Mouse (Mus musculus) 416B (cell line): ENCODE results near the gene Mzf1.

Source experiments
- DNase-seq: peaks from one replicate; pipeline ENCODE4 v3.0.0; 2011; ENCODE audit warnings: low read depth

Gene Mzf1

DNA sequence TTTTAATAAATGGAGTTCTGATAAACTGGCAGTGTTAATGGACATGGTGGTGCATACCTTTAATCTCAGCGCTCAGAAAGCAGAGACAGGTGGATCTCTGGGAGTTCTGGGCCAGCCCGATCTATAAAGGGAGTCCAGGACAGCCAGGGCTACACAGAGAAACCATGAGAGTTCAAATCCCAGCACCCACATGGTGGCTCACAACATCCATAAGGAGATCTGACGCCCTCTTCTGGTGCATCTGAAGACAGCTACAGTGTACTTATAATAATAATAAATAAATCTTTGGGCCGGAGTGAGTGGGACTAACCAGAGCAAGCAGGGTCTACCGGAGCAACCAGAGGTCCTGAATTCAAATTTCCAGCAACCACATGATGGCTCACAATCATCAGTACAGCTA, 51.2 kb downstream of the Mzf1 start:
- DNase-seq = peak; percentile 43

DNA sequence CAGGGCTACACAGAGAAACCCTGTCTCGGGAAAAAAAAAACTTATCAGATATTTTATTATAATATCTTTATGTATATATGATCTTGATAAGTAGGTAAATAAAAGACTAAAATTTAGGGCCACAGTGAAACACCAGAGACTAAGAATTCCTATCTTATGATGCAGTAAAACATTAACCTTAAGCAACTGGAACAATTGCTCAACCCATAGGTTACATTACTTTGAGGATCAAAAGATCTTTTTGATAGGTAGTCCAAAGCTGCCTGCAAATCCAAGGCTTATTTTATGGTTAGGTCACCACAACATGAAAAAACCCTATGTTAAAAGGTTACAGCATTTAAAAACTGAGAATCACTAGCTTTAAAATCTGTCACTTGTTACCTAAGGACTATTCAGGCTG, 53.0 kb downstream of the Mzf1 start:
- no peak for DNase-seq

- DNase-seq = no peak
Measured at GRCm38 (mm10) chr7:12998851-12999250, 55.7 kb downstream of the Mzf1 start, which contains the start of gene Trim28. Gene Trim28 (plus strand): TSS chr7:12999114.

DNA sequence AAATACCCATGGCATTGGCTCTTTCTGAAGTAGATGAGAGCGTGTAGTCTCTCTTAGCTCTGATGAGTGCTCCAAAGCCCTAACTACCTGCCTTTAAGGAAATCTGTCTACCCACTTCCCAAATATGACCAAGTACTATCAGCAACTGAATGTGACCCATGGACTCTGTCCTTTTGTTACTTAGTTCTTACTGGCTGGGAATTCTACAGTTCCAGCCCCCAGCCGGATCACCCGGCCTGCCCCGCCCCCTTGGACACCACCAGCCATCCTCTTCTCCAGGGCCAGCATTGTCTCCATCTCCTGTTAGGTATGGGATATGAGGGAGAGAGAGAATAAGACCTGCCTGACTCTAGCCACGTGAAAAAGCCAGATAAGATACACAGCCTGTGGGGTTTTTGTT, 56.5 kb downstream of the Mzf1 start, which contains the start of gene Slc27a5:
TSS of gene Slc27a5 (minus strand) at position 140 of the 400 bp plus-strand sequence.
- DNase-seq = no peak

- no peak for DNase-seq
Measured at GRCm38 (mm10) chr7:12997230-12997629, 57.3 kb downstream of the Mzf1 start.

GRCm38 (mm10) chr7:12995862-12996261, 58.7 kb downstream of the Mzf1 start:
- no peak for DNase-seq

DNA sequence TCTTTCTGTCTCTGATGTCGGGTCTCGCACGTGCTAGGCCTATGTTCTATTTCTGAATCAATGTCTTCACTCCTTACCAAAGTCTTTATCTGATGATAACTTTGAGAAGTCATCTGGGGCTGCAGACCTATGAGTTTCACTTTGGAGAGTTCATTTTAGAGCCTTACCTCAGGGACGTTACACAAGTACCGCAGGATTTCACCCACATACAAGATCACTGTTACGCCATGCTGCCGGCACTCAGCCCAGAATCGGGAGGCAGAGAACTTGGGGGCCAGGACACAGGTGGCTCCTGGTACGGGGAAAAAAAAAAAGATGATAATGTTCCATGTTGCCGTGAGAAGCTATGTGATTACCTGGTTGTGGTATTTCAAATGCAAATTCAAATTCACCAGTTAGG, 61.4 kb downstream of the Mzf1 start:
- DNase-seq = no peak
